Mouse (Mus musculus): ENCODE data around the gene Gfpt1.

The Gfpt1 gene

GRCm38 (mm10) chr6:87100297-87101020, 57.8 kb downstream of the Gfpt1 start:
- DNase-seq (ENCODE audit: low spot score in 2 of 2): no peak

- DNase-seq (ENCODE audit: low spot score in 2 of 2): peak; percentile 95
Observed at GRCm38 (mm10) chr6:87101281-87101954, 58.8 kb downstream of the Gfpt1 start.

DNA sequence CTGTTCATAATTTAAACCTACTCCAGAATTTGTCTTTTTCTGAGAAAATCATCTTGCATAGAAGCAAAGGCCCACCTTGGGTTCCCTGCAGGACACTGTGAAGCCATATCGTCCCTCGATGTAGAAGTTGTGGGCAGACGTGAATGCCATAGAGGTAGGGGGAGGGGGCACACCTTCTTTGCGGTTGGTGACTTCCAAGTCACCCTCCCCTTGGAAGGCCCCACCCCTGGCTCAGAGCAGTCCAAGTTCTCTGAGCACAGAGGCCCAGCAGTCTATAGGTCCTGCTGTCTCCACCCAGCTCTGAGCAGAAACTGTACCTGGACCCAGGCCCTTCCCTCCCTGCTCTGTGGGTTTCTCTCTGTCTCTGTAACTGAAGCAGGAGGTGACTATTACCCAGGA, 59.3 kb downstream of the Gfpt1 start:
- DNase-seq (ENCODE audit: low spot score in 2 of 2): no peak

DNA sequence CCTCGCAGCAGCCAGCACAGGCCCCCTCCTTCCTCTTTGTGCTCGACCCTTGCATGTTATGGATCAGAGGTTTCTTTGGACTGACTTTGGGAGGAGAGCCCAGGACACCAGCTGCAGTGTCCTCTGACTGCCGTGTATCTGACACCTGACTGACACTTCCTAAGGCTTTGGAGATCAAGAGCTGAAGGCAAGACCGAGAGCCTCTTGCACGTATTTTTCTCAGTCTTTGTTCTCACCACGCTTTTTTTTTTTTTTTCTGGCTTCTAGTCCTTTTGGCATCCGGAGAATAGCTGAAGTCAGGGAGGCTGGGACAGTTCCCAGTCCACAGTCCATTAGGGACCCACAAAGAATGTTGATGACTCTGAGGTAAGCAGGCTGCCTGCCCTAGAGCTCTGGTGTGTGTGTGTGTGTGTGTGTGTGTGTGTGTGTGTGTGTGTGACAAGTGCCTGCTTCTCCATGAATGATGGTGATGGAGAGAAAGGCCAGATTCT, 59.8 kb downstream of the Gfpt1 start:
- DNase-seq (ENCODE audit: low spot score in 2 of 2): no peak

GRCm38 (mm10) chr6:87103314-87103713, 60.7 kb downstream of the Gfpt1 start:
- no peak for DNase-seq (ENCODE audit: low spot score in 2 of 2)

DNA sequence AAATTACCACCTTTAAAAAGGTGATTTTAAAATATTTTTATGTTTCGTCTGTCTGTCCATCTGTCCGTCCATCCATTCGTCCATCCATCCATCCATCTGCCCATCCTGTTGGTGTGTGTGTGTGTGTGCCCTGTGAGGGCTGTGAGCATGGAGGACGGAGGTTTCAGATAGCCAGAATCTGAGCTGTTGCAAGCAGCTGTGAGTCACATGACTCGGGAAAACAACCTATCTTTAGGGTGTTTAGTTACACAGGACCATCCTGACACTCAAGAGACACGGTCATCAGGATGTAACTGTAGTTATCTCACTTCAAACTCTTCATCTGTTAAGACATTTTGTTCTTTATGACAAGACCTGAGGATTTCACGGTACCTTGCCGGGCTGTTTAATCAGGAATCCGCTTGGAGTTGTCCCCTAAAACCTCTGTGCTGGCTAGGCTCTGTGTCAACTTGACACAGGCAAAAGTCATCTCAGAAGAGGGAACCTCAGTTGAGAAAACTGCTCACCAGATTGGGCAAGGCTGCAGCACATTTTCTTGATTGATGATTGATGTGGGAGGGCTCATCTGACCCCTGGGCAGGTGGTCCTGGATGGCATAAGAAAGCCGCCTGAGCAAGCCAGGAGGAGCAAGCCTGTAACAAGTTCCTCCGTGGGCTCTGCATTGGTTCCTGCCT, 61.6 kb downstream of the Gfpt1 start, which contains the start of gene D6Ertd527e:
D6Ertd527e (plus strand) TSS at position 624 of the 674 bp plus-strand sequence.
- DNase-seq (ENCODE audit: low spot score in 2 of 2): no peak

DNA sequence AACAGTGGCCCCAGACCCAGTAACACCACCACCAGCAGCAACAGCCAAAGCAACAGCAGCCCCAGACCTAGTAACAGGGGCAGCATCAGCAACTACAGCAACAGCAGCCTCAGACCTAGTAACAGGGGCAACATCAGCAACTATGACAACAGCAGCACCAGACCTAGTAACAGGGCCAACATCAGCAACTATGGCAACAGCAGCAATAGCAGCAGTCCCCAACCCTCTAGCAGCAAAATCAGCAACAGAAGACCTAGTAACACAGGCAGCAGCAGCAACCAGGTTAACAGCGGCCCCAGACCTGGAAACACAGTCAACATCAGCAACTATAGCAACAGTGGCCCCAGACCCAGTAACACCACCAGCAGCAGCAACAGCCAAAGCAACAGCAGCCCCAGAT, 68.8 kb downstream of the Gfpt1 start:
- DNase-seq (ENCODE audit: low spot score in 2 of 2): no peak

GRCm38 (mm10) chr6:87112125-87112524, 69.5 kb downstream of the Gfpt1 start:
- DNase-seq (ENCODE audit: low spot score in 2 of 2): no peak

DNA sequence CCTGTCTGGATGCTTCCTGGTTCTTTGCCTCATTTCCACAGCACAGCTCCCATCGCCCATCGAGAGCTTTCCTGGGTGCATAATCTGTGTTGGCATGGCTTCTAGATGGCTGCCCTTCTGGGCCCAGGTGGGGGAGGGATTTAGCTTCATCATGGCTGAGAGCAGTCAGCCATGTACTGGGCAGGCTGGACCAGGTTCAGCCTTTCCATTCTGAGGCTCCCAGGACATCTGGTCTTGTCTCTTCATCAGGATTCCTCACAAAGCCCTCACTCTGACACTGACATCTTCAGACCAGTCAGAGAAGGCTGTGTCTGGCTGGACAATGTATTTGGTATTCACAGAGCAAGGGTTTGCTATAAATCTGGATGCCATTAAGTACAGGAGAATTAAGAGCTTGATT, 73.3 kb downstream of the Gfpt1 start:
- DNase-seq (ENCODE audit: low spot score in 2 of 2): no peak

- no peak for DNase-seq (ENCODE audit: low spot score in 2 of 2)
Observed at GRCm38 (mm10) chr6:87116596-87116995, 74.0 kb downstream of the Gfpt1 start.

DNA sequence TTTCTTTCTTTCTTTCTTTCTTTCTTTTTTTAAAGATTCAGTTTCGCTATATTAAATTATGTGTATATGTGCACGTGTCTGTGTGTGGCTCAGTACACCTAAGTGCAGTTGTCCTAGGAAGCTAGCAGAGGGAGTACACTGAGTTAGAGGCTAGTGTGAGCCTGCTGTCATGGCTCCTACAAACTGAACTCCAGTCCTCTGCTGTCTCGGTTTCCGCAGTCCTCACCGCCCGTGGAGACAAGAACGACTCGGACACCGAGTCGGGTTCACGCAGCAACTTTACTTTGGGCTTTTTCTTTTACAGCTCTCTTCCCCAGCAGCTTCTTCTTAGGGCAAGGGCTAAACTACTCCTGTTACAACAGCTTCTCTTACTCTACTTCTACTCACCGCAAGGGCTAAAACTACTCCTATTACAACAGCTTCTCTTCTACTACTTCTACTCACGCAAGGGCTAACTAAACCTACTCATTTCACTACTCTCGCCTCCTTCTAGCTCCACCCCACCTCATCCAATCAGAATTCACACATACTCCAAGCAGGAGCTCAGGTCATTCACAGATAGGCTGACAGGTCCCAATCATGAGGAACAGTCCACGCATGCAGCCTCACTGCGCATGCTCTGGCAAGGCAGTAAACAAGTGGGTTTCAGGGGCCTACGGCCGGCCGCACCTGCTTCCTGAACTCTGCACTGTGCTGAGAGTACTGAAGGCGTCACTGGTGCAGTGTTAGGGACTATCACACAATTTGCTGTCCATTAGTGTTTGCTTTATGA, 76.6 kb downstream of the Gfpt1 start:
- no peak for DNase-seq (ENCODE audit: low spot score in 2 of 2)

- no peak for DNase-seq (ENCODE audit: low spot score in 2 of 2)
Observed at GRCm38 (mm10) chr6:87119975-87120374, 77.3 kb downstream of the Gfpt1 start.

DNA sequence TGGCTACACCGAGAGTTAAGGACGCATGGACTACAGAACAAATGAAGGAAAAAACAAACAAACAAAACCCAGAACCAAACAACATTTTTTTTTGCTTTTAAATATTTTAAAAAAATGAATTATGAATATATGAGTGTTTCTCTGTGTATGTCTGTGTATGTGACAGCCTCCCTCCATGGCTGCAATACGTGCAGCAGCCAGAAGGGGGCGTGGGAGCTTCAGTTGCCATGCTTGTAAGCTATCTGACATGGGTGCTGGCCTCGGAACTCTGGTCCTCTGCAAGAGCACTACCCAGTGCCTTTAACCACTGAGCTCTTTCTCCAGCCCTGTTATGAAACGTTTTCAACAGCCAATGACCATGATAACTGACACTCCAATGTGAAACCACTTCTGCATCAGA, 78.0 kb downstream of the Gfpt1 start:
- no peak for DNase-seq (ENCODE audit: low spot score in 2 of 2)

GRCm38 (mm10) chr6:87121961-87122360, 79.3 kb downstream of the Gfpt1 start:
- no peak for DNase-seq (ENCODE audit: low spot score in 2 of 2)

- no peak for DNase-seq (ENCODE audit: low spot score in 2 of 2)
Observed at GRCm38 (mm10) chr6:87123406-87123805, 80.8 kb downstream of the Gfpt1 start.

GRCm38 (mm10) chr6:87123973-87124372, 81.3 kb downstream of the Gfpt1 start:
- no peak for DNase-seq (ENCODE audit: low spot score in 2 of 2)

GRCm38 (mm10) chr6:87127049-87127753, 84.6 kb downstream of the Gfpt1 start:
- DNase-seq (ENCODE audit: low spot score in 2 of 2): no peak

DNA sequence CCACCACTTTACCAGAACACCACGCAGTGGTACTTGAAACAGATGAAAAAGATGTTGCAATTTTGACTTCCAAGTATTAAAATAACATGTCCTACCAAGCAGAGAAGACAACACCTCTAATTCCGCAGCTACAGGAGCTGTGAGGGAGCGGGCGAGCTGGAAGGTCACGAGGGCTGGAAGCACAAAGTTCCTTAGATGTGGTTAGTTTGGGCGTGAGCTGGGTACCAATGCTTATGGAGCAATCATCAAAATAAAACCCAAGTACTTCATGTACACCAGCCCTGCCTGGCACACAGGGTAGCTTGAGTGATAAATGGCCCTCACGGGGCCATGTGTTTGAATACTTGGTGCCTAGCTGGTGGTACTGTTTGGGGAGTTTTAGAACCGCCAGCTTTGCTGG, 87.2 kb downstream of the Gfpt1 start:
- no peak for DNase-seq (ENCODE audit: low spot score in 2 of 2)

DNA sequence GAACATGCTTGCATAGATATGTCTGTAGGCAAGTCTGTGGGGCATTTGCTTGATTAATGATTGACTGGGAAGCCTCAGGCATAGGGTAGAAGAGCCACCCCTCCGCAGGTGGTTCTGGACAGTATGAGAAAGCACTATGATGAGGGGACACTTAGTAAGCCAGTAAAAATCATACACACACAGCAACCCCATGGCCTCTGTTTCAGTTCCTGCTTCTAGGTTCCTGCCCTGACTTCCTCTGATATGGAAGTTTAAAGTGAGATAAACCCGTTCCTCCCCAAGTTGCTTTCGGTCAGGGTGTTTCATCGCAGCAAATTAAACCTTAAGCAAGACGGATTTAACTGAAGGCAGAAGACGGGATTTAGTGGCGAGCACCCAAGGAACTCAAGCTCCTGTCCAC, 88.0 kb downstream of the Gfpt1 start:
- no peak for DNase-seq (ENCODE audit: low spot score in 2 of 2)

DNA sequence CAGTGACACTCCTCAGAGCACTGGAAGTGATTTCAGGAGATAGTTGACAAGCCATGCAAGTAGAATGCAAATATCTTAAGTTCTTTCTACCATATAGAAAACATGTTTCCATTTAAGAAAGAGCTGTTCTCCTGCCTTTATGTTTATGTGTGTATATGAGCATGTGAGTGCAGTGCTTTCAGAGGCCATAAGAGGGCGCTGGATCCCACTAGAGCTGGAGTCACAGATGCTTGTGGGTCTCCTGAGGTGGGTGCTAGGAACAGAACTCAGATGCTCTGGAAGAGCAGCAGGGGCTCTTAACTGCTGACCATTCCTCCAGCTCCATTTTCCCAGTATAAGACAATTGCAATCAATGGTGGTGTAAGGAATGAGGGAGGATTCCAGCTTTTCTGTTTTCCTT, 88.4 kb downstream of the Gfpt1 start:
- no peak for DNase-seq (ENCODE audit: low spot score in 2 of 2)

DNA sequence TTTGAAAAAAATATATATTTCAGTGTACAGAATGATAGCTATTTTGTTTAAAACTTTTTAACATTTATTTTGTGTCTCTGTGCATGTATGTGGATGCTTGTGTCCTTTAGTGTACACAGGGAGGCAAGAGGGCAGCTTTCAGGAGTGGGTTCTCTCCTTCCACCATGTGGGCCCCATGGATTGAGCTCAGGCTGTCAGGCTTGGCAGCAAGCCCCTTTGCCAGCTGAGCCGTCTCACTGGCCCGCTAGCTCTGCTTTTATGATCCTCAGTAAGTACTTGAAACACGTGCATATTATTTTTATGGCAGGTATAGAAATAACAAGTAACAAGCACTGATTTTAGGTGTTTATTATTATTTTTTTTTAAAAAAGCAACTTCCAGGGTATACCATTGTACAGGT, 90.9 kb downstream of the Gfpt1 start:
- no peak for DNase-seq (ENCODE audit: low spot score in 2 of 2)
